Mouse (Mus musculus) macrophage (primary cell): ENCODE data around the gene Ret. TPM values are rescaled to one million over a fixed set of nuclear protein-coding genes. Genes with fewer than 3 reads are reported as not detected.
A peak's percentile ranks its signal among the peaks of the same experiment; 100 is the strongest.

ENCODE experiments used
- H3K27ac ChIP-seq: fragments of 350-480 bp; formaldehyde crosslinking; 2 replicates; pipeline ENCODE4 v1.9.0; 2021
- H3K36me3 ChIP-seq: fragments of 350-480 bp; formaldehyde crosslinking; 2 replicates; pipeline ENCODE4 v1.9.0; 2021; ENCODE audit errors: inconsistent target
- H3K4me3 ChIP-seq: fragments of 350-480 bp; formaldehyde crosslinking; 2 replicates; pipeline ENCODE4 v1.9.0; 2021; ENCODE audit errors: inconsistent target
- H3K79me2 ChIP-seq: fragments of 350-480 bp; formaldehyde crosslinking; 2 replicates; pipeline ENCODE4 v1.9.0; 2021; ENCODE audit errors: inconsistent target
- WGBS: methylation state at CpG from one replicate; pipeline ENCODE4 v1.1.7; 2026; ENCODE audit warnings: inconsistent platforms; ENCODE audit not compliant: missing documents; 5-methylcytosine and 5-hydroxymethylcytosine counted together
- polyA plus RNA-seq: library from polyadenylated mRNA; stranded (reverse); fragments of 250-400 nt; gene quantifications from 3 replicates; pipeline ENCODE4 v1.2.4, GENCODE M21; 2018; ENCODE audit warnings: inconsistent platforms

The Ret gene
- polyA plus RNA-seq, 1 experiment from 2014 or later: not detected

- no peaks in the 10 kb centered on the region for H3K79me2 ChIP-seq
- H3K27ac ChIP-seq: no peak overlapping the region
- 84% methylated on average over 10 of the region's 12 CpGs for WGBS
- H3K36me3 ChIP-seq: no peaks in the 10 kb centered on the region
- H3K4me3 ChIP-seq: no peak overlapping the region
These were observed 34.9 kb downstream of the Ret start for GRCm38 (mm10) chr6:118162457-118163082.

GRCm38 (mm10) chr6:118153091-118153490 is 44.4 kb downstream of the Ret start:
- Histone ChIP-seq H3K27ac (no peak overlapping the region), H3K36me3 (no peaks in the 10 kb centered on the region), H3K79me2 (no peaks in the 10 kb centered on the region), H3K4me3 (no peak overlapping the region)
- 97% methylated on average over 5 of the region's 5 CpGs for WGBS

DNA sequence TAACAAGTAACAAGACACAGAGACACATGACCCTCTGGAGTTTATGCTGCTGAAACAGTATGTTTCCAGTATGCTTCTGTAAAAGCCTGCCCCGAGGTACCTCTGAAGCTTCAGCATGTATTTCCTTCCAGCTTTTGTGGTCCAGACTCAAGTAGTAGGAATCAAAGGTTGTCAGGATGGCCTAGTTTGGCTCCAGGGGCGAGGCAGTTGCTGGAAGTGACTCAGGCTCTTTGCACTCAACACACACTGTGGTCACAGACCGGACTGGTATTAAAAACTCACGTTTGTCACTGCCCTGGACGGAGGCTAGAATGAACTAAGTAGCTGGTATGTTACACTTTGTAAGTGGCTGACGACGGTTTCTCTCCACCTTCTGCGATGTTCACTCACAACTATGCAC is 46.5 kb downstream of the Ret start:
- no peaks in the 10 kb centered on the region for H3K36me3 ChIP-seq
- 48% methylated on average over 8 of the region's 8 CpGs for WGBS
- H3K27ac ChIP-seq: peak overlapping the region; percentile 17; the same call in 1 of the 2 replicates
- no peaks in the 10 kb centered on the region for H3K79me2 ChIP-seq
- no peak overlapping the region for H3K4me3 ChIP-seq

DNA sequence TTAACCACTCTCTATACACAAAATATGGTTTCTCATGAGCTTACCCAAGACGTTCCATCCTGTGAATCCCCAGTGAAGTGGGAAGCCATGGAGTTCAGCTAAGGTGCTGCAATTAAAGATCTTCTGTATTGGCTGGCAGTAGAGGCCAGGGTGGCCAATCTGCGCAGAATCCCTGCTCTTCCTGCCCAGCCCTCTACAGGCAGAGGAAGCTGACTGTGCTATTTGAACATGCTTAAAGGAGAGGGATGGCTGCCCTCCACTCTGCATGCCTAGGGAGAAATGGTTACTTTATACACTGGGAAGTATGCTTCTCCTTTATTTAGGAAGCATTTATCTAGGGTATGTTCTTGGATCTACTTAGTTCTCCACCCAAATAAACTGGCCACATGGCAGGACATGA is 47.0 kb downstream of the Ret start:
- Histone ChIP-seq H3K4me3 (no peak overlapping the region), H3K27ac (peak overlapping the region; percentile 17; the same call in 1 of the 2 replicates), H3K79me2 (no peaks in the 10 kb centered on the region), H3K36me3 (no peaks in the 10 kb centered on the region)
- WGBS: 89% methylated on average over 2 of the region's 2 CpGs

GRCm38 (mm10) chr6:118150128-118150527 is 47.4 kb downstream of the Ret start:
- 92% methylated on average over 4 of the region's 4 CpGs for WGBS
- Histone ChIP-seq H3K27ac (no peak overlapping the region), H3K36me3 (no peaks in the 10 kb centered on the region), H3K79me2 (no peaks in the 10 kb centered on the region), H3K4me3 (no peak overlapping the region)

DNA sequence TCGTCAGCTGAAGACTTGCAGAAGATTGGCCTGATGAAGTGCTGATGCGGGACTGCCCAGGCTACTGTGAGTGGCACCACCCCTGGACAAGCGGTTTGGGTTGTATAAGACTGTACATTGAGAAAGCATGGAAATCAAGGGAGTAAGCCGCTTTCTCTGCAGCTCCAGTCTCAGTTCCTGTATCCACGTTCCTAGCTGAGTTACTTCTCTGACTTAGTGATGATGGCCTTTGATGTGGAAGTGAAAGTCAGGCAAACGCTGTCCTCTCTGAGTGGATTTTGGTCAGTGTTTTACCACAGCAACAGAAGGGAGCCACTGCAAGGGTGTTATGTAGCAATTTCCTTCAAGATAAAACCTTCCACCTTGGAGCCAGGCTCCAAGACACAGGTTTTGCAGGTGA is 56.6 kb downstream of the Ret start:
- peaks cover 27% of the 10 kb centered on the region for H3K79me2 ChIP-seq
- H3K4me3 ChIP-seq: no peak overlapping the region
- 0% methylated on average over 6 of the region's 6 CpGs for WGBS
- H3K36me3 ChIP-seq: no peaks in the 10 kb centered on the region
- peak overlapping the region; percentile 51 for H3K27ac ChIP-seq

GRCm38 (mm10) chr6:118138731-118139709 is 58.5 kb downstream of the Ret start, which contains the start of gene Csgalnact2:
Gene Csgalnact2, minus strand, starts transcription at chr6:118139140.
- peaks cover 42% of the 10 kb centered on the region for H3K79me2 ChIP-seq
- 5% methylated on average over 59 of the region's 66 CpGs for WGBS
- peak within 1 kb of the TSS; percentile 36 for H3K27ac ChIP-seq
- H3K36me3 ChIP-seq: no peaks in the 10 kb centered on the region
- H3K4me3 ChIP-seq: peak within 1 kb of the TSS; percentile 77

GRCm38 (mm10) chr6:118137148-118137547 is 60.4 kb downstream of the Ret start:
- 0% methylated on average over 2 of the region's 2 CpGs for WGBS
- no peak overlapping the region for H3K27ac ChIP-seq
- peaks cover 61% of the 10 kb centered on the region for H3K79me2 ChIP-seq
- H3K36me3 ChIP-seq: no peaks in the 10 kb centered on the region
- H3K4me3 ChIP-seq: no peak overlapping the region

GRCm38 (mm10) chr6:118134461-118134860 is 63.1 kb downstream of the Ret start:
- no peaks in the 10 kb centered on the region for H3K36me3 ChIP-seq
- peaks cover 88% of the 10 kb centered on the region for H3K79me2 ChIP-seq
- WGBS: 12% methylated on average over 1 of the region's 1 CpGs
- H3K27ac ChIP-seq: peak overlapping the region; percentile 17; the same call in 1 of the 2 replicates
- no peak overlapping the region for H3K4me3 ChIP-seq

GRCm38 (mm10) chr6:118130022-118130421 is 67.5 kb downstream of the Ret start:
- no peak overlapping the region for H3K27ac ChIP-seq
- peaks cover 76% of the 10 kb centered on the region for H3K79me2 ChIP-seq
- no peak overlapping the region for H3K4me3 ChIP-seq
- WGBS: 50% methylated on average over 2 of the region's 2 CpGs
- no peaks in the 10 kb centered on the region for H3K36me3 ChIP-seq

- H3K27ac ChIP-seq: peak overlapping the region; percentile 91
- peaks cover 8% of the 10 kb centered on the region; the same call in 1 of the 2 replicates for H3K36me3 ChIP-seq
- no peak overlapping the region for H3K4me3 ChIP-seq
- WGBS: 2% methylated on average over 6 of the region's 6 CpGs
- H3K79me2 ChIP-seq: peaks cover 62% of the 10 kb centered on the region
These were observed 69.6 kb downstream of the Ret start for GRCm38 (mm10) chr6:118127827-118128487.

DNA sequence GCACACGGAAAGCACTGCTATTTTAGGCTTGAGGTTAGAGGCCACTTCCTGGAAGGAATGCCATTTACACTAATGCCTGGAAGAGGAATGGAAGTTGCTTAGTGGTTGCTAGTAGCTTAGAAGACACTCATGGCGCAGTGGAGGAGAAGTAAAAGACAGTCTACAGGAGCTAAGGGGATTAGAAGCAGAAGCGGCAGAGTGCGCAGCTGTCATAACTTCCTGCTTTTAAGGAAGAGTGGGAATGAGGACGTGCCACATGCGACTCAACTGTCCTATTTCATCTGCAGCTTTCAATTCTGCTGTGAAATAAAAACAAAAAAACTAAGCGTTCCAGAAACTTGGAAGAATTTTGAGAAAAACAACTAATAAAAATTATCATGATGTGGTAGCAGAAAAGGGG is 70.3 kb downstream of the Ret start:
- Histone ChIP-seq H3K27ac (peak overlapping the region; percentile 91), H3K4me3 (no peak overlapping the region; the same call in 1 of the 2 replicates), H3K36me3 (peaks cover 15% of the 10 kb centered on the region), H3K79me2 (peaks cover 54% of the 10 kb centered on the region)
- WGBS: 4% methylated on average over 7 of the region's 7 CpGs

DNA sequence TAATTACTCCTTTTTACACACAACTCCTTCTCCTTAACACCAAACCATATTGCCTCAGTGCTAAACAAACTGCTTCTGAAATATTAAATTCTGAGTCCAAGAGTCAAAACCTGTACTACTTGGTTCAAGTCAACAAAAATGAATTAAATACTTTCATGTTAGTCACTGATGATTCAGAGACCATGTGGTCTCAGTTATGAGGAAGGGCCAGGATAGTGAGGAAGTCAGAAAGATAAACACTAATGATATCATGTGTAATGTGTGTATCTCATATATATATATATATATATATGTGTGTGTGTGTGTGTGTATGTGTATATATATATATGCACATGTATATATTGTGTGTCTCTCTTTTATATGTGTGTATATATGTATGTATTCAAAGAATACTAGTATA is 70.9 kb downstream of the Ret start:
- peaks cover 22% of the 10 kb centered on the region for H3K36me3 ChIP-seq
- H3K27ac ChIP-seq: peak overlapping the region; percentile 91
- peaks cover 48% of the 10 kb centered on the region for H3K79me2 ChIP-seq
- H3K4me3 ChIP-seq: no peak overlapping the region

DNA sequence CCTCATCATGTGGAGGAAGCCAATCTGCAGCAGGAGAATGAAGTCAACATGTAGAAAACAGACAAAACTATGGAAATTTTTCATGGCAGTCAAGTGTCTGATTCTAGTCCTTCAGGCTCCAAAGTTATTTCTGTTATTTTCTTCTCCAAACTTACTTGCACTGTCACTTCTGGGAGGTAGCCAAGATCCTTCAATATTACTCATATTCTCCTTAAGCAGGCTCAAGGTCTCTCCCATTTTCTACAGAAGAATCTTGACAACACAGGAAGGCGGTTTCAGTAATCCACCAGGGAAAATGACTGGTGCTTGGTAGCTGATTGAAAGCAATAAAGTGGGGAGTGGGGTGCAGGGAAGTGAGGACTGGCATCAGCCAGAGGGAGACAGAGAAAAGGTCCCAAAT is 74.8 kb downstream of the Ret start:
- 100% methylated on average over 1 of the region's 1 CpGs for WGBS
- no peak overlapping the region for H3K27ac ChIP-seq
- H3K4me3 ChIP-seq: no peak overlapping the region
- peaks cover 57% of the 10 kb centered on the region for H3K36me3 ChIP-seq
- peaks cover 15% of the 10 kb centered on the region for H3K79me2 ChIP-seq
